ENCODE assay signal across 22 mouse cellular contexts in genomic region chr14:101507956-101508355, GRCm38 (mm10).
DNase-seq lines count a peak whose midpoint lies in the region; ATAC-seq lines count a peak whose summit lies in the region.
"Had no signal": no experiment of that assay in that cellular context is flagged by ENCODE, and none has a peak within 500 bp of the region (broad histone marks: within the 10 kb centered on the region; RNA-seq: fewer than 3 reads in every experiment).

No protein-coding gene starts in this region.

- H3K4me1 ChIP-seq in midbrain, embryonic 11.5 days (ENCODE audit: control insufficient read depth, insufficient read depth, low read length) = no peaks in the 10 kb centered on the region
- H3K4me1 ChIP-seq in midbrain, embryonic 14.5 days (ENCODE audit: control insufficient read depth, insufficient read depth, low read length) = no peaks in the 10 kb centered on the region
- peaks cover 10% of the 10 kb centered on the region for H3K4me1 ChIP-seq in hindbrain, embryonic 10.5 days (replicated peaks)

- WGBS in midbrain, embryonic 11.5 days = 77% methylated on average over 7 of the region's 7 CpGs
- 91% methylated on average over 7 of the region's 7 CpGs for WGBS in midbrain, embryonic 14.5 days
- 70% methylated on average over 7 of the region's 7 CpGs for WGBS in hindbrain, embryonic 10.5 days

- no peaks in the 10 kb centered on the region for H3K36me3 ChIP-seq in midbrain, embryonic 11.5 days (ENCODE audit: control insufficient read depth, insufficient read depth, low read length)
- H3K36me3 ChIP-seq in midbrain, embryonic 14.5 days (ENCODE audit: control insufficient read depth, insufficient read depth, low read length) = no peaks in the 10 kb centered on the region
- no peaks in the 10 kb centered on the region for H3K36me3 ChIP-seq in hindbrain, embryonic 10.5 days
- H3K36me3 ChIP-seq: embryonic facial prominence, embryonic 13.5 days; heart, embryonic 15.5 days had no signal

- no peaks in the 10 kb centered on the region for H3K9me3 ChIP-seq in midbrain, embryonic 11.5 days (ENCODE audit: control insufficient read depth, low read length)
- H3K9me3 ChIP-seq in midbrain, embryonic 14.5 days (ENCODE audit: control insufficient read depth, low read length) = no peaks in the 10 kb centered on the region
- H3K9me3 ChIP-seq in hindbrain, embryonic 10.5 days = no peaks in the 10 kb centered on the region
- H3K9me3 ChIP-seq: embryonic facial prominence, embryonic 13.5 days; heart, embryonic 12.5 days; heart, embryonic 15.5 days had no signal

- H3K4me3 ChIP-seq in midbrain, embryonic 11.5 days (ENCODE audit: low read depth, low read length) = no peak overlapping the region
- no peak overlapping the region for H3K4me3 ChIP-seq in midbrain, embryonic 14.5 days (replicated peaks; ENCODE audit: low read depth, low read length)
- H3K4me3 ChIP-seq in hindbrain, embryonic 10.5 days = no peak overlapping the region
- H3K4me3 ChIP-seq: embryonic facial prominence, embryonic 13.5 days; heart, embryonic 12.5 days; heart, embryonic 15.5 days had no signal

- no peak overlapping the region for H3K27ac ChIP-seq in midbrain, embryonic 11.5 days (ENCODE audit: low read depth, low read length)
- no peak overlapping the region for H3K27ac ChIP-seq in midbrain, embryonic 14.5 days (replicated peaks; ENCODE audit: low read depth, low read length)
- H3K27ac ChIP-seq in hindbrain, embryonic 10.5 days = no peak overlapping the region
- H3K27ac ChIP-seq: embryonic facial prominence, embryonic 13.5 days; heart, embryonic 15.5 days; hindbrain, embryonic 14.5 days; hindbrain, postnatal 0 days had no signal

- H3K4me2 ChIP-seq in midbrain, embryonic 11.5 days = no peak overlapping the region
- no peak overlapping the region for H3K4me2 ChIP-seq in midbrain, embryonic 14.5 days (ENCODE audit: low read length)
- H3K4me2 ChIP-seq: embryonic facial prominence, embryonic 13.5 days; heart, embryonic 12.5 days; heart, embryonic 15.5 days; hindbrain, embryonic 14.5 days had no signal

- no peak for ATAC-seq in midbrain, embryonic 11.5 days (ENCODE audit: low FRiP score)
- no peak for ATAC-seq in midbrain, embryonic 14.5 days (ENCODE audit: low FRiP score, low TSS enrichment)
- ATAC-seq: activated CD4-positive, CD25-positive, alpha-beta regulatory T cell, adult 4 months; CD4-positive, CD25-positive, alpha-beta regulatory T cell, adult 4 months; forebrain, embryonic 14.5 days; forebrain, postnatal 0 days; hindbrain, postnatal 0 days; intestine, postnatal 0 days had no signal

- peak; percentile 57 for DNase-seq in embryo, embryonic 11 days
- DNase-seq in embryo, embryonic 10.5 days (ENCODE audit: low spot score) = no peak
- DNase-seq in midbrain, embryonic 11.5 days (ENCODE audit: low spot score, missing footprints) = peak; percentile 14
- no peak for DNase-seq in midbrain, embryonic 14.5 days
- DNase-seq in fibroblast of lung, adult 2 months (ENCODE audit: low read depth) = peak; percentile 25
- DNase-seq in spleen, adult 18-20 months = no peak
- no peak for DNase-seq in hindbrain, embryonic 10.5 days (ENCODE audit: low spot score)
- DNase-seq: adrenal gland, postnatal 25 days; cerebellum, postnatal 36 days; forebrain, postnatal 0 days; heart, adult 18-20 months; heart, postnatal 10 days; heart, postnatal 36 days had no signal

- no peak overlapping the region for H3K9ac ChIP-seq in midbrain, embryonic 11.5 days (ENCODE audit: low read length)
- no peak overlapping the region for H3K9ac ChIP-seq in midbrain, embryonic 14.5 days (replicated peaks; ENCODE audit: low read length)
- H3K9ac ChIP-seq: embryonic facial prominence, embryonic 13.5 days; forebrain, postnatal 0 days; heart, embryonic 12.5 days; heart, embryonic 15.5 days; hindbrain, embryonic 14.5 days had no signal

- H3K27me3 ChIP-seq in midbrain, embryonic 11.5 days (ENCODE audit: control insufficient read depth, insufficient read depth, low read length) = no peaks in the 10 kb centered on the region
- no peaks in the 10 kb centered on the region for H3K27me3 ChIP-seq in midbrain, embryonic 14.5 days (ENCODE audit: control insufficient read depth, insufficient read depth, low read length)
- H3K27me3 ChIP-seq in hindbrain, embryonic 10.5 days (ENCODE audit: insufficient read depth, poor library complexity, severe bottlenecking) = no peaks in the 10 kb centered on the region
- H3K27me3 ChIP-seq: embryonic facial prominence, embryonic 13.5 days; heart, embryonic 12.5 days; heart, embryonic 15.5 days had no signal

Comparison
In these comparisons a context has a peak if more than half of its experiments do, and no peak if none do; other contexts are left out.
1. DNase-seq: peak in embryo, embryonic 11 days (single experiment), midbrain, embryonic 11.5 days (single experiment) and fibroblast of lung, adult 2 months (single experiment); none in embryo, embryonic 10.5 days (single experiment), midbrain, embryonic 14.5 days (single experiment), spleen, adult 18-20 months (0 of 2) and hindbrain, embryonic 10.5 days (single experiment).